Mouse (Mus musculus) macrophage (primary cell): Measurements from ENCODE around the gene Tspan3. TPM values are rescaled to one million over a fixed set of nuclear protein-coding genes. Genes with fewer than 3 reads are reported as not detected.

Experiments
- H3K27ac ChIP-seq: fragments of 350-480 bp; formaldehyde crosslinking; 2 replicates; pipeline ENCODE4 v1.9.0; 2021
- H3K36me3 ChIP-seq: fragments of 350-480 bp; formaldehyde crosslinking; 2 replicates; pipeline ENCODE4 v1.9.0; 2021; ENCODE audit errors: inconsistent target
- H3K4me3 ChIP-seq: fragments of 350-480 bp; formaldehyde crosslinking; 2 replicates; pipeline ENCODE4 v1.9.0; 2021; ENCODE audit errors: inconsistent target
- H3K79me2 ChIP-seq: fragments of 350-480 bp; formaldehyde crosslinking; 2 replicates; pipeline ENCODE4 v1.9.0; 2021; ENCODE audit errors: inconsistent target
- WGBS: methylation state at CpG from one replicate; pipeline ENCODE4 v1.1.7; 2026; ENCODE audit warnings: inconsistent platforms; ENCODE audit not compliant: missing documents; 5-methylcytosine and 5-hydroxymethylcytosine counted together
- polyA plus RNA-seq: library from polyadenylated mRNA; stranded (reverse); fragments of 250-400 nt; gene quantifications from 3 replicates; pipeline ENCODE4 v1.2.4, GENCODE M21; 2018; ENCODE audit warnings: inconsistent platforms

Gene Tspan3
- polyA plus RNA-seq, 1 experiment from 2014 or later = 71.8 TPM

DNA sequence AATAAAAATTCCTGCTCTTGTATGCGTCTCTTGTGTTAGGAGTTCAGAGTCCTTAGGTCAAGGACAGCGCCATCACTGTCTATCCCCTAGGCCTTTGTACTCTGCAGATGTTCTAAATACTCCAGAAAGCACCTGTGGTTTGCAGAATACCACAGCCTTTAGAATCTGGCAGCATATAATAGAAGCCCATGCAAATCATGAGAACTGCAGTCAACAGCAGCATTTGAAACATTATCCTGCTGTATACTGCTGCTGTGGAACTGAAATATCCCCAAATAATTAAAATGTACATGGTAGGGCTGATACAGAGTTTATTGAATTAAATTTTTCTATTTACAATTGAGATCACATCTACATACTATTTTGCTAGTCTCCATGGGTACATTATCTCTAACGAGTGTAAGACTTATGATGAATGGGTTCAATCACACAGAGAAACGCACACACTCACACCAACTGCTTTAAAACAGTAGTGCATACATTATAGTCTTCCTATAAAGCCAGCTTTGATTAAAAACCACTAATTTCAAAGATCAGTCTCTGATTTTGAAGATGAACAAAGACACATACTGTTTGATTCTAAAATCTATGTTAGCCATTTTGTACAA, 29.6 kb downstream of the Tspan3 start:
- no peaks in the 10 kb centered on the region for H3K79me2 ChIP-seq
- H3K4me3 ChIP-seq = no peak overlapping the region
- H3K36me3 ChIP-seq = no peaks in the 10 kb centered on the region; the same call in 1 of the 2 replicates
- 90% methylated on average over 4 of the region's 4 CpGs for WGBS
- no peak overlapping the region for H3K27ac ChIP-seq

- 94% methylated on average over 4 of the region's 4 CpGs for WGBS
- Histone ChIP-seq H3K79me2 (no peaks in the 10 kb centered on the region), H3K27ac (no peak overlapping the region), H3K4me3 (no peak overlapping the region), H3K36me3 (peaks cover 6% of the 10 kb centered on the region; the same call in 1 of the 2 replicates)
Observed at GRCm38 (mm10) chr9:56134614-56135013, 30.7 kb downstream of the Tspan3 start.

DNA sequence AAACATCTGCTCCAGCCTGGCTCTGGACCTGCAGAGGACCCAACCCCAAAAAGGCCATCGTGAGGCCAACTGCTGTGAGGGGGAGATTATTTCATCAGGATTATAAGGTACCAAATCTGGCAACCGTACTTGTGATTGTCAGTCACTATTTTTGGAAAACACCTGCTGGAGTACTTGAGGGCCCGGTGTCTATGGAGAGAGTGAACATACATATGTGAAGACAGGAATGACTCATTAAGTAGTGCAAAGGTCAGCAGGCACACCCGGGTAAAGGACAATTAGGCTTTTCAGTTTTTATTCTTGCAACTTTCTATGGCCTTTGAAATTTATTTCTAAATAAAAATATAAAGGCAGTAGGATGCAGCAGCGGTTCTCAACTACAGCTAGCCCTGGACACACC, 31.3 kb downstream of the Tspan3 start:
- H3K36me3 ChIP-seq = peaks cover 12% of the 10 kb centered on the region; the same call in 1 of the 2 replicates
- H3K79me2 ChIP-seq = no peaks in the 10 kb centered on the region
- H3K27ac ChIP-seq = no peak overlapping the region
- 93% methylated on average over 5 of the region's 5 CpGs for WGBS
- H3K4me3 ChIP-seq = no peak overlapping the region

GRCm38 (mm10) chr9:56131813-56132525, 33.3 kb downstream of the Tspan3 start:
- peaks cover 32% of the 10 kb centered on the region for H3K36me3 ChIP-seq
- 93% methylated on average over 10 of the region's 10 CpGs for WGBS
- H3K4me3 ChIP-seq = no peak overlapping the region
- H3K27ac ChIP-seq = no peak overlapping the region
- no peaks in the 10 kb centered on the region for H3K79me2 ChIP-seq

- Histone ChIP-seq H3K27ac (no peak overlapping the region), H3K79me2 (no peaks in the 10 kb centered on the region), H3K36me3 (peaks cover 45% of the 10 kb centered on the region), H3K4me3 (no peak overlapping the region)
- 80% methylated on average over 4 of the region's 4 CpGs for WGBS
Observed at GRCm38 (mm10) chr9:56130536-56130935, 34.7 kb downstream of the Tspan3 start.

DNA sequence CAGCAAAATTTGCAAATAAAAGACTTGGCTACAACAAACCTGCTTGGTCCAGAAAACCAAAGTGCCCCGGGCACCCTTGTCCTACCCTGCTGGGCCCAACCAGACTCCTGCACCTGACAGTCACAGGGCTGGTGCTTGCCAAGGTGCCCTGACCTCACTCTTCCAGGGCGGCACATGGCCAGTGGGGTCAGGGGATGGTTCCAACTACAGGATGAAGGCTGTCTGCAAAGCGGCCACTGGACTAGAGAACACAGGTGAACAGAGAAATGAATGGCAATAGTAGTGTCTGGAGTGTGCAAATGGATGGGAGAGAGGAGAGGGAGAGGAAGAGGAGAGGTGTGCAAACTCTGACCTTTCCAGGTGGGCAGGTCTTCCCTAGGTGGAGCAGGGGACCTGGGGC, 35.3 kb downstream of the Tspan3 start:
- H3K27ac ChIP-seq = no peak overlapping the region
- no peak overlapping the region for H3K4me3 ChIP-seq
- 97% methylated on average over 3 of the region's 3 CpGs for WGBS
- H3K36me3 ChIP-seq = peaks cover 51% of the 10 kb centered on the region
- H3K79me2 ChIP-seq = no peaks in the 10 kb centered on the region

- peaks cover 67% of the 10 kb centered on the region for H3K36me3 ChIP-seq
- 74% methylated on average over 9 of the region's 9 CpGs for WGBS
- no peak overlapping the region for H3K4me3 ChIP-seq
- no peaks in the 10 kb centered on the region for H3K79me2 ChIP-seq
- H3K27ac ChIP-seq = no peak overlapping the region
Observed at GRCm38 (mm10) chr9:56128331-56128730, 36.9 kb downstream of the Tspan3 start.

DNA sequence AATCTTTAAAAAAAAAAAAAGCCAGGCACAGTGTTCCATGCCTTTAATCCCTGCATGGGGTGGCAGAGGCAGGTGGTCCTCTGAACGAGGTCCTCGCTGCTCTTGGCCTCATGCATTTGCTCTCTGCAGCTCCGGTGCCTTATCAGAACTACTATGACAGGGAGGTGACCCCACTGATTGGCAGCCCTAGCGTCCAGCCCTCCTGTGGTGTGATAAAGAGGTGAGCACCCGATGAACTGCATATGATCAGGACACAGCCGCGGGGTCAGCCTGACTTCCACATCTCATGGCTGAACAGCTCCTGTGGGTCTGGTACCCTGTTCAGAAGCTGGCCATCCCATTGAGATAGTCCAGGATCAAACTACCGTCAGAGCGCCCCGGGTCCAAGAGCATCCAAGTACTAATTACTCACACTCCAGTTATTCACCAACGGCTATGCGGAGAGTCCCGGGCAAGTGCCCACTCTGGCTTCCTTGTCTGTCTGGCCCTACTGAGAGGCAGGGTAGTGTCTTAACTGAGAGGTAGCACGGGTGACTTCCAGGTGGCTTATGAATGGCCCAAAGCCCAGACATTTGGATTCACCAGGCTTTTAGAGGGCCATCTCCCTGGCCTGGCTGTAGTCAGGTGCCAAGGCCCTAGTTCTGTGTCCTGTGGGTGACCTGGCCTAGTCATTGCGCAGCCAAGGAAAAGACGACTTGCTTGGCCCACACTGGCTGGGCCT, 38.7 kb downstream of the Tspan3 start:
- 93% methylated on average over 16 of the region's 16 CpGs for WGBS
- Histone ChIP-seq H3K27ac (no peak overlapping the region), H3K36me3 (peaks cover 84% of the 10 kb centered on the region), H3K4me3 (no peak overlapping the region), H3K79me2 (no peaks in the 10 kb centered on the region)

DNA sequence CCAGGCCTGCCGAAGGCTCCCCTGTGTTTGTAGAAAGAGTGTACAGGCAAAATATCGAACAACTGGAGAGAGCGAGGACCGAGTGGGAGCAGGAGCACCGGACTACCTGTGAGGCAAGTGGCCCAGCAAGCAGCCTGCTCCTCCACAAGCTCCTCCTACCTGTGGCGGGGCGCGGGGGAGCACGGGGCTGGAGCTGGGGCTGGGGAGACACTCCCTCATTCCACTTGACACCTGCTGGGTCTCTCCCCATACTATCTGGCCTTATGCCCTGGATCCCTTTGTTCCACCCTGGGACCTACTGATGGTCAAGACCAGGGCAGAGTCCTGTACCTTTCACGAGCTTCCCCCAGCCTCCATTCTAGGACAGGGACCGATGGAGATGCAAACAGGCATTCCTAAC, 40.7 kb downstream of the Tspan3 start:
- Histone ChIP-seq H3K36me3 (peaks cover 97% of the 10 kb centered on the region), H3K27ac (no peak overlapping the region), H3K79me2 (peaks cover 5% of the 10 kb centered on the region; the same call in 1 of the 2 replicates), H3K4me3 (no peak overlapping the region)
- WGBS = 88% methylated on average over 11 of the region's 11 CpGs

GRCm38 (mm10) chr9:56123613-56124012, 41.7 kb downstream of the Tspan3 start:
- Histone ChIP-seq H3K79me2 (peaks cover 13% of the 10 kb centered on the region; the same call in 1 of the 2 replicates), H3K36me3 (peaks cover 93% of the 10 kb centered on the region), H3K27ac (no peak overlapping the region), H3K4me3 (no peak overlapping the region)
- 91% methylated on average over 7 of the region's 7 CpGs for WGBS

GRCm38 (mm10) chr9:56122973-56123372, 42.3 kb downstream of the Tspan3 start:
- no peak overlapping the region for H3K4me3 ChIP-seq
- WGBS = 91% methylated on average over 8 of the region's 8 CpGs
- H3K36me3 ChIP-seq = peaks cover 91% of the 10 kb centered on the region
- H3K27ac ChIP-seq = no peak overlapping the region
- peaks cover 20% of the 10 kb centered on the region; the same call in 1 of the 2 replicates for H3K79me2 ChIP-seq

- Histone ChIP-seq H3K36me3 (peaks cover 92% of the 10 kb centered on the region), H3K27ac (no peak overlapping the region), H3K79me2 (peaks cover 38% of the 10 kb centered on the region; the same call in 1 of the 2 replicates), H3K4me3 (no peak overlapping the region)
- 81% methylated on average over 7 of the region's 7 CpGs for WGBS
Observed at GRCm38 (mm10) chr9:56121097-56121496, 44.2 kb downstream of the Tspan3 start.

- no peak overlapping the region for H3K27ac ChIP-seq
- 90% methylated on average over 2 of the region's 2 CpGs for WGBS
Observed at GRCm38 (mm10) chr9:56119651-56120050, 45.6 kb downstream of the Tspan3 start.

DNA sequence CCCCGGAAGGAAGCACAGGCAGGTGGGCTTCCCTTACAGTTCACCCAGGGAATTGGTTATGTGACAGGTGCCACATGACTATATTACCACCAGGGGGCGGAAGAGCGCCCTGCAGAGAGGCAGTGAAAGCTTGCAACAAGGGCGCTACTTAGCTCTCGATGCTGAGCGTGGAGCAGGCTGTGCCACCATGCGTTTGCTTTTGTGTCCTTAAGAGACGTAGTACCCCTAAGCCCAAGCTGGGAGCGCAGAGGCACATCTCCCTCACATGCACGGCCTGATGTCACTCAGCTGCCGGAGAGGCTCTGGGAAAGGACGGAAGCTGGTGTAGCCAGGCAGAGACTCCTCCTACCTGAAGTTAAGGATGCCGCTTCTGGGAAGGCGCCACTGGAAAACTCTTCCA, 46.7 kb downstream of the Tspan3 start:
- Histone ChIP-seq H3K79me2 (peaks cover 63% of the 10 kb centered on the region), H3K27ac (no peak overlapping the region), H3K36me3 (peaks cover 87% of the 10 kb centered on the region), H3K4me3 (no peak overlapping the region)
- WGBS = 50% methylated on average over 14 of the region's 14 CpGs

More at GRCm38 (mm10) chr9:56119651-56120050, 45.6 kb downstream of the Tspan3 start:
- no peak overlapping the region for H3K4me3 ChIP-seq
- H3K79me2 ChIP-seq = peaks cover 52% of the 10 kb centered on the region; the same call in 1 of the 2 replicates
- peaks cover 92% of the 10 kb centered on the region for H3K36me3 ChIP-seq

DNA sequence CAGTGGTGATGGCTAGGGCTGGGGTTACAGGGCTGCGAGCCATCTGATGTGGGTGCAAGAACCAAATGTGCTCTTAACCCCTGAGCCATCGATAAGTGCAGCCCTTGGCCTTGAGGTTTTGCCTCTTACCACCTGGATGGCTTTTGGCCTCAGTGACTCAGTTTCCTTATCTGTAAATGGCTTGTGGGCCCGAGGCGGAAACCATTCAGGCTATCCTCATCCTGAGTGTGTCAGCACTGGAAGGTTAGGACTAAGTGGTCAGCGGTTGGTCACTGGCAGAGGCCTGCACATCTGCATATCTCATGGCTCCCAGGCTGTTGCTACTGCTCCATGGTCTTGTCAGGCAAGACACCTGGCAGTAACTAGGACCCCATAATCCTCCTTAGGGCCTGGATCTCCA, 47.2 kb downstream of the Tspan3 start:
- H3K27ac ChIP-seq = no peak overlapping the region
- 95% methylated on average over 5 of the region's 5 CpGs for WGBS
- H3K36me3 ChIP-seq = peaks cover 82% of the 10 kb centered on the region
- peaks cover 68% of the 10 kb centered on the region for H3K79me2 ChIP-seq
- H3K4me3 ChIP-seq = no peak overlapping the region
